20 mouse cellular contexts compared by ENCODE assay signal in genomic region chrX:157493159-157493558, GRCm38 (mm10). TPM values are rescaled to one million over a fixed set of nuclear protein-coding genes. Genes with fewer than 3 reads are reported as not detected.
DNase-seq lines count a peak whose midpoint lies in the region; ATAC-seq lines count a peak whose summit lies in the region.
"Had no signal": no experiment of that assay in that cellular context is flagged by ENCODE, and none has a peak within 500 bp of the region (broad histone marks: within the 10 kb centered on the region; RNA-seq: fewer than 3 reads in every experiment).

No protein-coding gene starts in this region.

- no peaks in the 10 kb centered on the region for H3K36me3 ChIP-seq in hindbrain, embryonic 10.5 days
- no peaks in the 10 kb centered on the region for H3K36me3 ChIP-seq in hindbrain, embryonic 16.5 days (ENCODE audit: control insufficient read depth, insufficient read depth, low read length)
- no peaks in the 10 kb centered on the region for H3K36me3 ChIP-seq in midbrain, embryonic 11.5 days (ENCODE audit: control insufficient read depth, insufficient read depth, low read length)
- H3K36me3 ChIP-seq in midbrain, embryonic 13.5 days, result no peaks in the 10 kb centered on the region
- H3K36me3 ChIP-seq: heart, embryonic 10.5 days; hindbrain, embryonic 13.5 days had no signal

- no peaks in the 10 kb centered on the region; the same call in 1 of the 2 replicates for H3K9me3 ChIP-seq in hindbrain, embryonic 10.5 days
- H3K9me3 ChIP-seq in hindbrain, embryonic 16.5 days (ENCODE audit: control insufficient read depth, low read length), result no peaks in the 10 kb centered on the region; the same call in 1 of the 2 replicates
- H3K9me3 ChIP-seq in midbrain, embryonic 11.5 days (ENCODE audit: control insufficient read depth, low read length), result no peaks in the 10 kb centered on the region
- H3K9me3 ChIP-seq in midbrain, embryonic 13.5 days, result no peaks in the 10 kb centered on the region
- H3K9me3 ChIP-seq: heart, embryonic 10.5 days; hindbrain, embryonic 13.5 days had no signal

- no peak for ATAC-seq in hindbrain, embryonic 16.5 days
- no peak for ATAC-seq in midbrain, embryonic 11.5 days (ENCODE audit: low FRiP score)
- ATAC-seq in midbrain, embryonic 13.5 days, result no peak
- ATAC-seq in megakaryocyte progenitor cell, adult 5-6 weeks (replicated peaks; ENCODE audit: poor library complexity), result peak; percentile 11; the same call in 1 of the 2 replicates
- ATAC-seq: CD4-positive, CD25-positive, alpha-beta regulatory T cell, adult 4 months; forebrain, embryonic 14.5 days; hindbrain, postnatal 0 days; inflammation-experienced regulatory T-cells, adult 6 months; Patski had no signal

- H3K4me3 ChIP-seq in hindbrain, embryonic 10.5 days, result no peak overlapping the region
- H3K4me3 ChIP-seq in hindbrain, embryonic 16.5 days (ENCODE audit: low read length), result no peak overlapping the region
- no peak overlapping the region for H3K4me3 ChIP-seq in midbrain, embryonic 11.5 days (ENCODE audit: low read depth, low read length)
- no peak overlapping the region for H3K4me3 ChIP-seq in midbrain, embryonic 13.5 days (replicated peaks)
- H3K4me3 ChIP-seq: heart, adult 2 months had no signal

- no peak for DNase-seq in hindbrain, embryonic 10.5 days (ENCODE audit: low spot score)
- no peak for DNase-seq in midbrain, embryonic 11.5 days (ENCODE audit: low spot score, missing footprints)
- DNase-seq in thymus, postnatal 36 days, result no peak
- DNase-seq: adrenal gland, postnatal 10 days; adrenal gland, postnatal 36 days; cerebellum, adult 18-20 months; cerebellum, adult 9-10 months; cerebellum, postnatal 14 days; gastrocnemius, postnatal 25 days; heart, adult 2 months had no signal

- peaks cover 6% of the 10 kb centered on the region; the same call in 1 of the 2 replicates for H3K27me3 ChIP-seq in hindbrain, embryonic 10.5 days (ENCODE audit: insufficient read depth, poor library complexity, severe bottlenecking)
- no peaks in the 10 kb centered on the region for H3K27me3 ChIP-seq in hindbrain, embryonic 16.5 days (replicated peaks; ENCODE audit: control insufficient read depth, insufficient read depth, low read length)
- no peaks in the 10 kb centered on the region for H3K27me3 ChIP-seq in midbrain, embryonic 11.5 days (ENCODE audit: control insufficient read depth, insufficient read depth, low read length)
- no peaks in the 10 kb centered on the region for H3K27me3 ChIP-seq in midbrain, embryonic 13.5 days
- H3K27me3 ChIP-seq: hindbrain, embryonic 13.5 days; Patski had no signal

- WGBS in hindbrain, embryonic 10.5 days, result 79% methylated on average over 4 of the region's 4 CpGs
- WGBS in hindbrain, embryonic 16.5 days, result 83% methylated on average over 4 of the region's 4 CpGs
- 84% methylated on average over 4 of the region's 4 CpGs for WGBS in midbrain, embryonic 11.5 days
- 88% methylated on average over 4 of the region's 4 CpGs for WGBS in midbrain, embryonic 13.5 days

- H3K27ac ChIP-seq in hindbrain, embryonic 10.5 days, result peak overlapping the region; percentile 95
- no peak overlapping the region for H3K27ac ChIP-seq in hindbrain, embryonic 16.5 days (ENCODE audit: low read depth, low read length)
- 0 out of 2 replicates have a peak overlapping the region, but pooled peaks have one; percentile 80 for H3K27ac ChIP-seq in midbrain, embryonic 11.5 days (ENCODE audit: low read depth, low read length)
- H3K27ac ChIP-seq in midbrain, embryonic 13.5 days, result no peak overlapping the region
- H3K27ac ChIP-seq: heart, adult 2 months had no signal

- H3K4me2 ChIP-seq in hindbrain, embryonic 16.5 days (ENCODE audit: low read length), result no peak overlapping the region
- H3K4me2 ChIP-seq in midbrain, embryonic 11.5 days, result no peak overlapping the region
- no peak overlapping the region for H3K4me2 ChIP-seq in midbrain, embryonic 13.5 days (replicated peaks)

- H3K4me1 ChIP-seq in hindbrain, embryonic 10.5 days (replicated peaks), result peaks cover 8% of the 10 kb centered on the region; the same call in 1 of the 2 replicates
- no peaks in the 10 kb centered on the region for H3K4me1 ChIP-seq in hindbrain, embryonic 16.5 days (ENCODE audit: control insufficient read depth, insufficient read depth, low read depth, low read length)
- H3K4me1 ChIP-seq in midbrain, embryonic 11.5 days (ENCODE audit: control insufficient read depth, insufficient read depth, low read length), result peaks cover 6% of the 10 kb centered on the region; the same call in 1 of the 2 replicates
- H3K4me1 ChIP-seq in midbrain, embryonic 13.5 days (replicated peaks), result peaks cover 11% of the 10 kb centered on the region; the same call in 1 of the 2 replicates
- H3K4me1 ChIP-seq: heart, embryonic 10.5 days had no signal

- no peak overlapping the region for H3K9ac ChIP-seq in hindbrain, embryonic 16.5 days (ENCODE audit: low read depth, low read length)
- no peak overlapping the region for H3K9ac ChIP-seq in midbrain, embryonic 11.5 days (ENCODE audit: low read length)
- no peak overlapping the region for H3K9ac ChIP-seq in midbrain, embryonic 13.5 days (replicated peaks)
- H3K9ac ChIP-seq: hindbrain, embryonic 13.5 days had no signal

RNA-seq across cellular contexts. Expression of gene Sms, which starts 1.1 kb away (rescaled TPM):
- polyA plus RNA-seq in hindbrain, embryonic 10.5 days (2016; fragmentation: Nextera tagmentation; extraction: Ambion mirVana), result 67.8 and 92.2 TPM in 2 replicates
- 115 and 116 TPM in 2 replicates for polyA plus RNA-seq in hindbrain, embryonic 16.5 days (2015; fragmentation: Nextera tagmentation; extraction: Ambion mirVana)
- 112 and 118 TPM in 2 replicates for polyA plus RNA-seq in midbrain, embryonic 11.5 days (2014; fragmentation: Nextera tagmentation; extraction: Ambion mirVana)
- 108 and 142 TPM in 2 replicates for polyA plus RNA-seq in midbrain, embryonic 13.5 days (2015; fragmentation: Nextera tagmentation; extraction: Ambion mirVana)
- total RNA-seq in megakaryocyte progenitor cell, adult 5-6 weeks (2015), result 72.2 and 75.0 TPM in 2 replicates
- total RNA-seq in megakaryocyte progenitor cell, adult 5-6 weeks (2017), result 66.5 and 67.4 TPM in 2 replicates

Comparison
In these comparisons a context has a peak if more than half of its experiments do, and no peak if none do; other contexts are left out.
1. H3K27ac ChIP-seq: peak in hindbrain, embryonic 10.5 days (single experiment) and midbrain, embryonic 11.5 days (single experiment); none in hindbrain, embryonic 16.5 days (single experiment) and midbrain, embryonic 13.5 days (single experiment).